Mouse (Mus musculus) forebrain, embryonic 12.5 days (tissue): ENCODE results near the gene Zfhx3. TPM values are rescaled to one million over a fixed set of nuclear protein-coding genes. Genes with fewer than 3 reads are reported as not detected.

Experiments used
- ATAC-seq: fragments of 200-750 bp; cut with Nextera tagmentation; 2 replicates; pipeline ENCODE4 v1.8.0; 2017; ENCODE audit warnings: moderate TSS enrichment; ENCODE audit not compliant: low FRiP score
- H3K27ac ChIP-seq: fragments of 300-500 bp; sonication (generic); 2 replicates; pipeline ENCODE4 v1.5.1; 2016; ENCODE audit warnings: mild to moderate bottlenecking
- H3K27me3 ChIP-seq: fragments of 300-500 bp; sonication (generic); 2 replicates; pipeline ENCODE4 v1.6.1; 2016; ENCODE audit warnings: mild to moderate bottlenecking
- H3K36me3 ChIP-seq: fragments of 300-500 bp; sonication (generic); replicated peaks from 2 replicates; pipeline ENCODE4 v1.6.1; 2016; ENCODE audit warnings: mild to moderate bottlenecking
- H3K4me1 ChIP-seq: fragments of 300-500 bp; sonication (generic); 2 replicates; pipeline ENCODE4 v1.6.1; 2016
- H3K4me2 ChIP-seq: fragments of 300-500 bp; sonication (generic); 2 replicates; pipeline ENCODE4 v1.6.1; 2016; ENCODE audit warnings: mild to moderate bottlenecking, moderate library complexity
- H3K4me3 ChIP-seq: fragments of 300-500 bp; sonication (generic); replicated peaks from 2 replicates; pipeline ENCODE4 v1.5.1; 2016; ENCODE audit warnings: mild to moderate bottlenecking
- H3K9ac ChIP-seq: fragments of 300-500 bp; sonication (generic); 2 replicates; pipeline ENCODE4 v1.6.1; 2016; ENCODE audit warnings: mild to moderate bottlenecking
- H3K9me3 ChIP-seq: fragments of 300-500 bp; sonication (generic); 2 replicates; pipeline ENCODE4 v1.6.1; 2016
- WGBS: fragments of 180-500 bp; shearing (Covaris S2); methylation state at CpG from one replicate; pipeline ENCODE4 v1.1.7; 2016; 5-methylcytosine and 5-hydroxymethylcytosine counted together
- polyA plus RNA-seq: library from polyadenylated mRNA; unstranded; fragments of >200 nt; fragmentation: Nextera tagmentation; extraction: Ambion mirVana; gene quantifications from 2 replicates; pipeline ENCODE4 v1.2.1, GENCODE M21; 2016

Gene Zfhx3
- polyA plus RNA-seq, 1 experiment from 2014 or later = 30.5 TPM

DNA sequence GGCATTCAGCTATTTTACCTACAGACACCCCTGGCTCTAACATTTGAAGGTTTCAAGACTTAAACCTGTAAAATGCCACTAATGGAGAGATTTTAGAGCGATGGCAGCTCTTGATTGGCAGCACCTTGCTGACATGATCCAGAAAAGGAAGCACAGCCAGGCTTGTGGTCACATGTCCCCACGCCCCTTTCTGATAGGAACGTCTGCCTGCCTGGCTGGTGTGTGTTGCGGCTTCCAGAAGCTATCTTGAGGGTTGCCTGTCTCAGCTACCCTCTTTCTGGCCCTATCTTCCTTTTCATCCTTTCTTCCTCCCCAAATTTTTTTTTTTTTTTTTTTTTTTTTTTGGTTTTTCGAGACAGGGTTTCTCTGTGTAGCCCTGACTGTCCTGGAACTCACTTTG, 899.9 kb downstream of the Zfhx3 start:
- no peak overlapping the region for H3K9ac ChIP-seq
- H3K4me2 ChIP-seq = no peak overlapping the region
- peaks cover 36% of the 10 kb centered on the region for H3K27me3 ChIP-seq
- 88% methylated on average over 4 of the region's 5 CpGs for WGBS
- peaks cover 43% of the 10 kb centered on the region for H3K4me1 ChIP-seq
- no peak for ATAC-seq
- H3K4me3 ChIP-seq = no peak overlapping the region
- H3K27ac ChIP-seq = no peak overlapping the region
- H3K36me3 ChIP-seq = no peaks in the 10 kb centered on the region; the same call in 1 of the 2 replicates
- H3K9me3 ChIP-seq = no peaks in the 10 kb centered on the region

DNA sequence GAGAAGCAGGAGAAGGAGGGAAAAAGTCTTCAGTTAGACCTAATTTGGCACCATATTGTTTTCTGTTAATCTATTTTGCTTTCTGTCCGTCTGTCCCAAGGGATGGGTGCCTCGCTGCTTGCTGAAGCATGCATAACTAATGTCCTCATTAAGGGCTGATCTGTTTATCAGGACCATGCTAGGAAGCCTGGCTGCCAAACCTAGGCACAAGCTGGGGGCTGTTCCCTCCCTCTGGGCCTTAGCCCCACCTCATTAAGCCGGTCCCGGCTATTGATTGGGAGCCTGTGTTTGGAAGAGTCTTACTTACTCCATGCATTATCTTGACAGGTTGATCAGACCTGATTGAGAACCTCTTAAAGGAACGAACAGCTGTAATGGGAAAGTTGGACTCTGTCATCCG, 903.7 kb downstream of the Zfhx3 start:
- H3K4me2 ChIP-seq = no peak overlapping the region
- peaks cover 10% of the 10 kb centered on the region for H3K27me3 ChIP-seq
- H3K36me3 ChIP-seq = no peaks in the 10 kb centered on the region; the same call in 1 of the 2 replicates
- 33% methylated on average over 6 of the region's 6 CpGs for WGBS
- H3K4me1 ChIP-seq = peaks cover 13% of the 10 kb centered on the region
- H3K9me3 ChIP-seq = no peaks in the 10 kb centered on the region
- H3K9ac ChIP-seq = no peak overlapping the region
- ATAC-seq = no peak
- H3K27ac ChIP-seq = no peak overlapping the region
- H3K4me3 ChIP-seq = no peak overlapping the region

DNA sequence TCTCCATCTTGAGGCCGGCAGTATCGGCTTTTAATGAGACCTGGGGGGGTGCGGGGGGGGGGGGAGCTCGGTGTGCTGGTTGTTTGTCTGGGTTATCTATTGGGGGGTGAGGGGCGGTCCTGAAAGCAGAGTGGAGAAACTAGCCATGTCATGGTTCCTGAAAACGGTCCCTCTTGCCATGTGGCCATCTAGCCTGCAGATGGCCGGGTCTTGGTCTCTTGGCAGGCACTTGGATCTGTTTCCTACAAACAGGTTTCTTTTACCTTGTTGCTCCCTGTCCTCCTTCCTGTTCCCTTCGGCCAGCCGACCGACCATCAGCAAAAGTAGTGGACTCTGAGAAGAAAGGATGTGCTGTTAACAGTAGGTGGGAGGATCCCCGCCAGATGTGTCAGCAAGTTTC, 904.4 kb downstream of the Zfhx3 start:
- ATAC-seq = no peak
- H3K27me3 ChIP-seq = 0 out of 2 replicates have a peak, but pooled peaks cover 4% of the 10 kb centered on the region
- H3K4me1 ChIP-seq = peaks cover 12% of the 10 kb centered on the region
- H3K36me3 ChIP-seq = no peaks in the 10 kb centered on the region; the same call in 1 of the 2 replicates
- H3K9ac ChIP-seq = no peak overlapping the region
- no peak overlapping the region for H3K4me3 ChIP-seq
- WGBS = 76% methylated on average over 11 of the region's 11 CpGs
- no peaks in the 10 kb centered on the region for H3K9me3 ChIP-seq
- no peak overlapping the region for H3K4me2 ChIP-seq
- no peak overlapping the region for H3K27ac ChIP-seq

DNA sequence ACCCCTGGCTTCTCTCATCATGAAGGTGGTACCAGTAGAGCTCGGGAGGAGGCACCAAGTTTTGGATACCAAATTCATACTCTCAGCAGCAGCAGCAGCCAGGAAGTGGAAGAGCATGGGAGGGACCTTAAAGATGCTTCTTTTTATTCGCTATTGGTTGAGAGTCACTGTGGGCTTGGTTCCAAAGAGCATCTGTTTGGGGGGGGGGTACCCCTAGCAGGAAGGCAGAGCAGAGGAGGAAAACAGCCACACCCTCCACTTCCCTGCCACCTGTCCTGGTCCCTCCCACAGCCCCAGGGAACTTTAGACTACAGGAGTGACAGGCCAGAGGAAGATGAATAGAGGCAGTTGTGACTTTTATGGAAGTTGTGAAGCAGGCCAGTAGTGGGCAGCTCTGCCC, 904.9 kb downstream of the Zfhx3 start:
- Histone ChIP-seq H3K4me2 (no peak overlapping the region), H3K4me3 (no peak overlapping the region), H3K9me3 (no peaks in the 10 kb centered on the region), H3K27ac (no peak overlapping the region), H3K36me3 (no peaks in the 10 kb centered on the region; the same call in 1 of the 2 replicates), H3K27me3 (0 out of 2 replicates have a peak, but pooled peaks cover under 1% of the 10 kb centered on the region), H3K9ac (no peak overlapping the region), H3K4me1 (peaks cover 17% of the 10 kb centered on the region)
- WGBS = 80% methylated on average over 2 of the region's 2 CpGs
- no peak for ATAC-seq

DNA sequence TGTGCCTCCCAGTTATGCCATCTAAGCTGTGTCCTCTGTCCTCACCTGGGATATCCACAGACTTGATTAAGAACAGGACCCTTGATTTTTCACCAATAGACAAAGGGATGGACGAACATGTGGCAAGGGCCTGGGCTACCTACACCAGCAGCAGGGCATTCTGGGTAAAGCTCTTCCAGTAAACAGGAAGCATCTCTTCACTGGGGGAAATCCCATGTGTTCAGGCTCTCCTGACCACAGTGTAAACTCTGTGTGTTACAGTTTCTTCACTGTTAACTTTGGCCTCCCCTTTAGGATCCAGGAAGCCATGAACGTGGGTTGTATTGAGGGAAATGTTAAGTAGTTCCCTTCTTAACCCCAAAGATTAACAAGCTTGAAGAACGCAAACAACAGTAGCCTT, 906.0 kb downstream of the Zfhx3 start:
- no peak overlapping the region for H3K4me2 ChIP-seq
- peaks cover 27% of the 10 kb centered on the region for H3K4me1 ChIP-seq
- WGBS = 73% methylated on average over 3 of the region's 3 CpGs
- no peak for ATAC-seq
- no peaks in the 10 kb centered on the region; the same call in 1 of the 2 replicates for H3K36me3 ChIP-seq
- no peak overlapping the region for H3K9ac ChIP-seq
- no peak overlapping the region for H3K4me3 ChIP-seq
- no peaks in the 10 kb centered on the region for H3K27me3 ChIP-seq
- no peaks in the 10 kb centered on the region for H3K9me3 ChIP-seq
- H3K27ac ChIP-seq = no peak overlapping the region

DNA sequence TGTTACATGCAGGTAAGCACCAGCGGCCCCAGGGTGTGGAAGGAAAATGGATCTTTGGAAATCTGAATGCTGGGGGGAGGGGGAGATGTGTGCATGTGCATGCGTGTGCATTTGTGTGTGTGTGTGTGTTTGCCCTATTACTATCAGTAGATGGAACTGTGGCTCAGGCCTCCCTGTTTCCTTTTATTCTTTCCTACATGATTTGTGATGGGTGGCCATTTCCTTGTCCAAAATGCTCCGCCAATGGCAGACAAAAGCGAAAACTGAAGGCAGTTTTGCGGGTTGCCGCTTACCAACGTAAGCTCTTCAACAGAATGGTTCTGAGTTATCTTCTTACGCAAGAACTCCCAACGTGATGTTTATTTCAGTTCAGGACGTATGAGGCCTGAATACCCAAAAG, 910.6 kb downstream of the Zfhx3 start:
- Histone ChIP-seq H3K36me3 (peaks cover 6% of the 10 kb centered on the region), H3K27me3 (no peaks in the 10 kb centered on the region), H3K9me3 (no peaks in the 10 kb centered on the region), H3K4me3 (no peak overlapping the region), H3K9ac (no peak overlapping the region), H3K4me1 (peaks cover 28% of the 10 kb centered on the region), H3K4me2 (no peak overlapping the region), H3K27ac (no peak overlapping the region)
- no peak for ATAC-seq
- WGBS = 90% methylated on average over 10 of the region's 10 CpGs

DNA sequence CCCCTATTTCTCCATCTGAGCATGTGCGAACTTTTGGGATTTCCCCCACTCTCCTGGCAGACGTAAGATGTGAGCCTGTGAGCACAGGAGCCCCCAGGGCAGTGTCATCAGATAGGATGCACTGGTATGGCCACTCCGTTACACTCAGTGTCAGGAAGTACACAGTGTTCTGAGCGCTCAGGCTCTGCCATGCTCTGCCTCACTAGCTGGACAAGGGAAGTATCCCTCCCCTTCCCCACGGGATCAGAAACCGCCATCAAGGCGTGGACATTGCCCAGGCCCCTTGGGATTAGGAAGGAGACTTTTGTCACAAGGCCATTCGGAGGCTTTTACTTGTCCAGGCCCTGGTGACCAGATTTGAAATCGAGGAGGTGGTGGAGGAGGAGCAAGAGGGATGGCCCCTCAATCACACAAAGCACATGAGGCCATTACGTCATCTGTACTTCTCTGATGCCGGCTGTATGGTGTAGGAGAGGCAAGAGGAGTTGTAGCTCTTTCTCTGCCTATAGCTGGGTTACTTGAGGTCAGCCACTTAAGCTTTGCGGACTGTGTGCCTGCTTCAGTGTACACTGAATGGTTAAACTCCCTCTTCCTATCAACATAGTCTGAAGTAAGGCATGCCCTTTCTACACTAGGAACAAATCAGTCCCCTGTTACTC, 912.1 kb downstream of the Zfhx3 start:
- Histone ChIP-seq H3K4me3 (no peak overlapping the region), H3K27ac (no peak overlapping the region), H3K4me1 (peaks cover 32% of the 10 kb centered on the region), H3K36me3 (peaks cover 10% of the 10 kb centered on the region), H3K27me3 (no peaks in the 10 kb centered on the region), H3K9ac (no peak overlapping the region), H3K4me2 (no peak overlapping the region), H3K9me3 (no peaks in the 10 kb centered on the region)
- no peak; the same call in 1 of the 2 replicates for ATAC-seq
- 53% methylated on average over 12 of the region's 12 CpGs for WGBS

DNA sequence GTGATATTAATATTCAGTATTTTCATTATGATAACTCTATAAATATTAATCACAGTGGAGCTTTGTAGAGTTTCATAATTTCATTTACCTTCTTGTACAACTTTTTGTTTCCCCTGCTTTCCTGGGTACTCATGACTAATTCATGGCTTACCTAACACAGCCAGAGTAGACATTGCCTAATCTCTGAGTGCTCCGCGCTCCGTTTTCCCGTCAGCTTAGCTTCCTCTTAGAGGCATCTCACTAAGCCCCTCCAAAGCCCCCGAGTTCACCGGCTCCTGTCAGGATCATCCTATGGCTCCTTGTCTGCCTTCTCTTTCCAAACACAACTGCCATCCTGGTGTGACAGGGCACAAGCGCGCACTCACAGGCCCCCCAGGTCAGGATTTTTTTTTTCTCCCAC, 916.6 kb downstream of the Zfhx3 start:
- ATAC-seq = no peak
- no peak overlapping the region for H3K4me3 ChIP-seq
- H3K4me2 ChIP-seq = no peak overlapping the region
- peaks cover 37% of the 10 kb centered on the region for H3K4me1 ChIP-seq
- no peak overlapping the region for H3K9ac ChIP-seq
- 72% methylated on average over 8 of the region's 8 CpGs for WGBS
- H3K9me3 ChIP-seq = no peaks in the 10 kb centered on the region
- H3K27ac ChIP-seq = no peak overlapping the region
- peaks cover 10% of the 10 kb centered on the region for H3K36me3 ChIP-seq
- H3K27me3 ChIP-seq = no peaks in the 10 kb centered on the region

DNA sequence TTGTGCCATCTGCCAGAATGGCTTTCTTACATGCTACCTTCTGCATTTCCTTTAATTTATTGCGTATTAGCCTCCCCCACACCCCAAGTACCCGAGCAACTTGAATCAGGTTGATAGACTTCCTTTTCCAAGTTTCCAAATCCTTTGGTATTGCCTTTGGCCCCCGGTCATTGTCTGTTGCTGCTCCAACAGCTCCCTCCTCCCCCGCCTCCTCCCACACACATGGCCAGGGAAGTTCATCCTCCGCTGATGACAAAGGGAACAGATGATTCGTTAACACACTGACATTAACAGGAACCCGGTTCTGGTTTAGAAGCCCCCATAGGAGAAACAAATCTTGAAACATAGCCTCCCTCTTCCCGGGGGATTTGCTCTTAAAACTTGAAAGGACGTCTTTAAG, 917.5 kb downstream of the Zfhx3 start:
- Histone ChIP-seq H3K4me3 (no peak overlapping the region), H3K9me3 (no peaks in the 10 kb centered on the region), H3K36me3 (peaks cover 11% of the 10 kb centered on the region), H3K9ac (no peak overlapping the region), H3K4me1 (peaks cover 29% of the 10 kb centered on the region), H3K27ac (no peak overlapping the region), H3K27me3 (no peaks in the 10 kb centered on the region), H3K4me2 (no peak overlapping the region)
- no peak for ATAC-seq
- 58% methylated on average over 9 of the region's 9 CpGs for WGBS

DNA sequence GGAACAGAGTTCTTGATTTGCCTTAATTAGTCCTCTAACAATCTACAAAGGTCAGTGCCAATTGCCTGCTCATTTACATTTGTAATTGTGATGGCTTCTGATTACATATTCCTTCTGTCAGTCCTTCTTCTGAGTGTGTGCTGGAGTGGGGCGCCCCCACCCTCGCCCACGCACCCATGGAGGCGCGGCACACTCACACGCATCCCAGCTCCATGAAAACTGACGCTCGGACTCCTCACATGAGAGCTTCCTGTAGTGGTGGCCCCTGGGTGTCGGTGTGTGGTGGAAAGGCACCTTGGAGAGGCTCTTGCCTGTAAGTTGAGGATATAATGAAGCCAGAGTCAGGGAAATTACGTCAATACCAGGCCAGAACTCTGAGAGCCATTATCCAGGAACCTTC, 921.0 kb downstream of the Zfhx3 start:
- Histone ChIP-seq H3K27ac (no peak overlapping the region), H3K4me2 (no peak overlapping the region), H3K9ac (no peak overlapping the region), H3K36me3 (peaks cover 5% of the 10 kb centered on the region), H3K27me3 (no peaks in the 10 kb centered on the region), H3K4me3 (no peak overlapping the region), H3K9me3 (no peaks in the 10 kb centered on the region), H3K4me1 (peaks cover 43% of the 10 kb centered on the region)
- WGBS = 72% methylated on average over 10 of the region's 10 CpGs
- ATAC-seq = no peak

DNA sequence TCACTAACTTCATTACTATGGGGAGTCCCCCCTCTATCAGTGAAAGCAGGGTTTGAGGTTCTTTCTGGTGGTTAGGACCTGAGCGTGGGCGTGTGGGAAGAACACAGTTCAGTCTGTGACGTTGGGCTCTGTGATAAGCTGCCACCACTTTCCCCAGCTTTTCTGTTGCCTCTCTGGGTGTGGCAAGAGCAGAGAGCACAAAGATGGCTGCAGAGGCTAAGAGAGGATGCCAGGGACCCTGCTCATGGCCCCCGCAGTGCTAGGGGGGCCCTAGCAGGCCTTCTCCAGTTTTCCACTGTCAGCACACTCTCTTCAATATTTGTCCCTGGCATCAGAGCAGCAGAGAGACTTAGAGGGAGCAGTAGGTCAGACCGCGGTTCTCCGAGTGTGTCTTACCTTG, 924.0 kb downstream of the Zfhx3 start:
- Histone ChIP-seq H3K36me3 (peaks cover 2% of the 10 kb centered on the region; the same call in 1 of the 2 replicates), H3K4me1 (peaks cover 38% of the 10 kb centered on the region), H3K4me2 (no peak overlapping the region), H3K9ac (no peak overlapping the region), H3K27ac (no peak overlapping the region), H3K27me3 (no peaks in the 10 kb centered on the region), H3K9me3 (no peaks in the 10 kb centered on the region), H3K4me3 (no peak overlapping the region)
- ATAC-seq = no peak
- 87% methylated on average over 7 of the region's 7 CpGs for WGBS

DNA sequence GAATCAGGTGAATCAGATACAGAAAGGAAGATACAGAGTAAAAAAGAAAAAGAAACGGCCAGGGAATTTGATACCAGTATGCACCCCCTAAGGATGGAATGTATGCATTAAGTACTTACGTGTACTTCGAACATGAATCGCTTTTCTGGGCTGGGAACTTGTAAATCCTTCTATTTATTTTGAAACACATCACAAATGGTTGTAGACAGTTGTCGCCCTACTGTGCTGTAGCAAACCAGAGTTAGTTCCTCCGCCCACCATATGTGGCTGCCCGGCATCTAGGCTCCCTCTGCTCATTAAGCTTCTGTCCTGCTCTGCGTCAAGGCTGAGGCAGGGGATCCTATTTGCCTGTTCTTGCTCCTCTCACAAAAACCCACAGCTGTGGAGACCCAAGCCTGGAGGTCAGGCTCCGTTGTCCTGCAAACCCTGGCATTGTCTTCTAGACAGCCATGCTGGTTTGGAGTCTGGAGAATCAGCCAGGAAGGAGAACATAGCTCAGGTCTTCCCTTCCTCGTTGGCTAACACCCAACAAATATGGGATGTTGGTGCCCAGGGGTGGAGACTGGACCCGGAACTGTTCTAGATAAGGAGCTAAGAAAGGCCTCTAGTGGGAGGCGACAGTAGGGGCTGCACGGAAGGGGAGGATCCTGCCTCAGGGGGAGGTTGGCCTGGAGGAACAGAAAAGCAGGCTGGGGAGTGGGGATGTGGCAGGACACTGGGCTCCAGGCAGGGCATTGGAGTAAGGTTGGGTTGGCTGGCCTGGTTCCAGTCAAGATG, 925.2 kb downstream of the Zfhx3 start:
- H3K4me1 ChIP-seq = peaks cover 32% of the 10 kb centered on the region
- H3K27ac ChIP-seq = no peak overlapping the region
- H3K27me3 ChIP-seq = no peaks in the 10 kb centered on the region
- no peak overlapping the region for H3K4me3 ChIP-seq
- H3K9me3 ChIP-seq = no peaks in the 10 kb centered on the region
- H3K36me3 ChIP-seq = 0 out of 2 replicates have a peak, but pooled peaks cover 2% of the 10 kb centered on the region
- no peak overlapping the region for H3K9ac ChIP-seq
- no peak overlapping the region for H3K4me2 ChIP-seq
- WGBS = 69% methylated on average over 13 of the region's 13 CpGs
- ATAC-seq = no peak
